Comparison of ENCODE assay signal across 34 mouse cellular contexts in the genomic region with DNA sequence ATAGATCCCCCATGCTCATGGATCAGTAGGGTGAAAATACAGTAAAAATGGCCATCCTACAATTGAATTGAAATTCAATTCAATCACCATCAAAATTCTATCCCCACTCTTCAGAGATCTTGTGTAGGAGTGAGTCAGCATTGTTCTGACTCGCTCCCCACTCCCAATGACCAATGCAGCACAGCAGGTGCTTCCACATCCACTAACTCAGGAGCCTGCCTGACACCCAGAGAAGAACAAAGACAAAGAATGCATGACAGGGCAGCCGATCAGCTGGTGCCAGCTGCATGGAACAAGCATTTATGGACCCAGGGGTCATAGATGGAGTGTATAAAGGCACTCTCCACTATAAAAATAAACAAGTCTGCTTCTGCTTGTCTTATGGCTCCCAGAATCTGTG.
DNase-seq lines count a peak whose midpoint lies in the region; ATAC-seq and TF ChIP-seq lines count a peak whose summit lies in the region.
"Had no signal": no experiment of that assay in that cellular context is flagged by ENCODE, and none has a peak within 500 bp of the region (broad histone marks: within the 10 kb centered on the region; RNA-seq: fewer than 3 reads in every experiment).

No protein-coding gene starts in this region.

- H3K79me3 ChIP-seq in C2C12 (ENCODE audit: low read depth), result no peaks in the 10 kb centered on the region

- no peak overlapping the region for H3K4me3 ChIP-seq in C2C12 (ENCODE audit: insufficient read depth, poor library complexity, severe bottlenecking)
- no peak overlapping the region for H3K4me3 ChIP-seq in lung, postnatal 0 days (ENCODE audit: low read depth, low read length)
- H3K4me3 ChIP-seq: embryonic facial prominence, embryonic 12.5 days; forebrain, embryonic 10.5 days; forebrain, embryonic 15.5 days; gastrocnemius, adult 2 months; heart, embryonic 13.5 days; kidney, embryonic 15.5 days; left cerebral cortex, adult 2 months; limb, embryonic 12.5 days; liver, embryonic 15.5 days; megakaryocyte, embryonic 14.5 days; midbrain, embryonic 13.5 days; neural tube, embryonic 15.5 days had no signal

- WGBS in lung, postnatal 0 days, result 75% methylated on average over 2 of the region's 2 CpGs

- H3K9ac ChIP-seq in lung, postnatal 0 days (replicated peaks; ENCODE audit: low read depth), result no peak overlapping the region
- H3K9ac ChIP-seq: embryonic facial prominence, embryonic 12.5 days; forebrain, embryonic 15.5 days; heart, embryonic 13.5 days; hindbrain, embryonic 14.5 days; kidney, embryonic 15.5 days; limb, embryonic 12.5 days; liver, embryonic 15.5 days; lung, embryonic 14.5 days; midbrain, embryonic 13.5 days; neural tube, embryonic 15.5 days had no signal

- H3K4me2 ChIP-seq in lung, postnatal 0 days (replicated peaks; ENCODE audit: low read depth, low read length), result no peak overlapping the region
- H3K4me2 ChIP-seq: embryonic facial prominence, embryonic 12.5 days; forebrain, embryonic 15.5 days; heart, embryonic 13.5 days; hindbrain, embryonic 14.5 days; kidney, embryonic 15.5 days; limb, embryonic 12.5 days; liver, embryonic 15.5 days; lung, embryonic 14.5 days; midbrain, embryonic 13.5 days; neural tube, embryonic 15.5 days had no signal

- H3K27me3 ChIP-seq in C2C12 (ENCODE audit: control insufficient read depth, insufficient read depth, insufficient read length), result no peaks in the 10 kb centered on the region
- no peaks in the 10 kb centered on the region for H3K27me3 ChIP-seq in lung, postnatal 0 days (replicated peaks; ENCODE audit: insufficient read depth, low read length)
- H3K27me3 ChIP-seq: embryonic facial prominence, embryonic 12.5 days; forebrain, embryonic 15.5 days; heart, embryonic 13.5 days; kidney, embryonic 15.5 days; limb, embryonic 12.5 days; liver, embryonic 15.5 days; megakaryocyte, embryonic 14.5 days; midbrain, embryonic 13.5 days; neural tube, embryonic 15.5 days; Patski had no signal

- H3K9me3 ChIP-seq in lung, postnatal 0 days (ENCODE audit: low read length), result no peaks in the 10 kb centered on the region
- H3K9me3 ChIP-seq: embryonic facial prominence, embryonic 12.5 days; forebrain, embryonic 10.5 days; forebrain, embryonic 15.5 days; heart, embryonic 13.5 days; kidney, embryonic 15.5 days; limb, embryonic 12.5 days; liver, embryonic 15.5 days; megakaryocyte, embryonic 14.5 days; midbrain, embryonic 13.5 days; neural tube, embryonic 15.5 days had no signal

- DNase-seq in 3T3-L1 (ENCODE audit: low read depth, low spot score) (peak; percentile 26), R1 (ENCODE audit: low read depth, low spot score) (peak; percentile 81)
- DNase-seq in thymus, postnatal 25 days, result peak; percentile 33
- DNase-seq in lung, postnatal 0 days (ENCODE audit: low spot score), result no peak
- no peak for DNase-seq in adrenal gland, adult 8-10 months
- DNase-seq in spleen, postnatal 4 days (ENCODE audit: low spot score in 2 of 2), result no peak
- DNase-seq: adrenal gland, adult 2 months; cerebellum, adult 11 months; cerebellum, adult 9-10 months; cerebellum, postnatal 36 days; embryo, embryonic 11 days; gastrocnemius, adult 2 months; gastrocnemius, postnatal 36 days; heart, postnatal 10 days; kidney, adult 11 months; kidney, postnatal 25 days; lung, embryonic 14.5 days; lung, postnatal 36 days; right cerebral cortex, postnatal 25 days had no signal

- H3K4me1 ChIP-seq in lung, postnatal 0 days (ENCODE audit: insufficient read depth, low read depth, low read length), result no peaks in the 10 kb centered on the region
- H3K4me1 ChIP-seq: forebrain, embryonic 10.5 days; forebrain, embryonic 15.5 days; heart, embryonic 13.5 days; kidney, embryonic 15.5 days; liver, embryonic 15.5 days; neural tube, embryonic 15.5 days had no signal

- no peak for TF ChIP-seq EP300 in lung, postnatal 0 days (IDR thresholded peaks at IDR 0.05)

- no peak for ATAC-seq in lung, postnatal 0 days
- ATAC-seq: CD4-positive, CD25-positive, alpha-beta regulatory T cell, adult 4 months; forebrain, embryonic 15.5 days; midbrain, embryonic 13.5 days; Patski had no signal

- no peaks in the 10 kb centered on the region for H3K79me2 ChIP-seq in C2C12 (ENCODE audit: control insufficient read depth, insufficient read depth)

- no peak for TF ChIP-seq CTCF in C2C12 (IDR thresholded peaks at IDR 0.05; ENCODE audit: control insufficient read depth, insufficient read depth, insufficient read length)
- TF ChIP-seq CTCF in lung, postnatal 0 days (IDR thresholded peaks at IDR 0.05), result no peak

- no peak overlapping the region for H3K27ac ChIP-seq in lung, postnatal 0 days (ENCODE audit: low read length)
- H3K27ac ChIP-seq: embryonic facial prominence, embryonic 12.5 days; forebrain, embryonic 10.5 days; forebrain, embryonic 15.5 days; gastrocnemius, adult 2 months; heart, embryonic 13.5 days; hindbrain, embryonic 14.5 days; kidney, embryonic 15.5 days; left cerebral cortex, adult 2 months; limb, embryonic 12.5 days; liver, embryonic 15.5 days; midbrain, embryonic 13.5 days; neural tube, embryonic 15.5 days had no signal

- H3ac ChIP-seq in C2C12 (ENCODE audit: control insufficient read depth, insufficient read length, low read depth), result no peak overlapping the region

- peaks cover 10% of the 10 kb centered on the region for H3K36me3 ChIP-seq in C2C12 (ENCODE audit: control insufficient read depth, insufficient read depth)
- H3K36me3 ChIP-seq in lung, postnatal 0 days (ENCODE audit: insufficient read depth, low read length), result no peaks in the 10 kb centered on the region
- H3K36me3 ChIP-seq: embryonic facial prominence, embryonic 12.5 days; forebrain, embryonic 15.5 days; liver, embryonic 15.5 days had no signal

TF ChIP-seq in C2C12, 6 proteins besides CTCF, POLR2A, EP300 and RAD21:
- no peak for TF ChIP-seq MAX (IDR thresholded peaks at IDR 0.05)
- TF ChIP-seq MYOD1 (IDR thresholded peaks at IDR 0.05; ENCODE audit: control insufficient read depth, insufficient read length, low read depth), result peak; percentile 69

Comparison
In these comparisons a context has a peak if more than half of its experiments do, and no peak if none do; other contexts are left out.
1. DNase-seq: peak in 3T3-L1 (single experiment), R1 (single experiment) and thymus, postnatal 25 days (single experiment); none in lung, postnatal 0 days (single experiment), adrenal gland, adult 8-10 months (single experiment) and spleen, postnatal 4 days (0 of 2).